Mouse (Mus musculus) gastrocnemius, adult 2 months (tissue): ENCODE measurements around the gene Pomt2. TPM values are rescaled to one million over a fixed set of nuclear protein-coding genes. Genes with fewer than 3 reads are reported as not detected.

ENCODE experiments used
- DNase-seq: peaks from one replicate; pipeline ENCODE4 v3.0.0; 2022
- H3K27ac ChIP-seq: fragments of 200-600 bp; 2 replicates; pipeline ENCODE4 v1.8.1; 2022; ENCODE audit warnings: mild to moderate bottlenecking
- H3K4me3 ChIP-seq: fragments of 200-600 bp; 2 replicates; pipeline ENCODE4 v1.8.1; 2022; ENCODE audit warnings: mild to moderate bottlenecking, moderate library complexity
- CTCF ChIP-seq: fragments of 200-600 bp; IDR thresholded peaks from 2 replicates; pipeline ENCODE4 v1.8.1; 2022; ENCODE audit warnings: antibody characterized with exemption, mild to moderate bottlenecking, moderate library complexity
- intact Hi-C: fragments of 180-260 bp; cut with DNase I; formaldehyde crosslinking; loops from one replicate; pipeline ENCODE4 v1.15.1; 2025
- total RNA-seq, 2 experiments: library from RNA; stranded (reverse); gene quantifications; 2 replicates each; pipeline ENCODE4 v1.2.3; 2021

Gene Pomt2
- total RNA-seq, 2 experiments from 2014 or later: 6.2 to 6.3 TPM

- intact Hi-C loops: no loop called here
- no peak overlapping the region for H3K27ac ChIP-seq
- DNase-seq: no peak
- no peak overlapping the region for H3K4me3 ChIP-seq
- TF ChIP-seq CTCF: no peak
Measured at GRCm38 (mm10) chr12:87070520-87070919, 77.2 kb downstream of the Pomt2 start.

GRCm38 (mm10) chr12:87066429-87066828 lies 81.3 kb downstream of the Pomt2 start:
- TF ChIP-seq CTCF: no peak
- H3K4me3 ChIP-seq: no peak overlapping the region
- no peak overlapping the region for H3K27ac ChIP-seq
- intact Hi-C loops: no loop called here
- no peak for DNase-seq

GRCm38 (mm10) chr12:87065446-87065845 lies 82.3 kb downstream of the Pomt2 start:
- no peak overlapping the region for H3K4me3 ChIP-seq
- TF ChIP-seq CTCF: no peak
- intact Hi-C loops: no loop called here
- no peak overlapping the region for H3K27ac ChIP-seq
- no peak for DNase-seq

- intact Hi-C loops: no loop called here
- no peak for DNase-seq
- no peak for TF ChIP-seq CTCF
- no peak overlapping the region for H3K4me3 ChIP-seq
- no peak overlapping the region for H3K27ac ChIP-seq
Measured at GRCm38 (mm10) chr12:87057066-87057465, 90.7 kb downstream of the Pomt2 start.

Other genes with a start within 250 kb of the Pomt2 start
- gene Cipc, start 200.9 kb downstream of the Pomt2 start, total RNA-seq: 10 to 100 TPM; 32.2 to 33.8 TPM
- not detected for gene Zdhhc22, start 157.5 kb downstream of the Pomt2 start, total RNA-seq
- gene Tmem63c, start 126.6 kb downstream of the Pomt2 start, total RNA-seq: not detected
- gene Ngb, start 45.4 kb downstream of the Pomt2 start, total RNA-seq: under 1 TPM; 0.14 to 0.20 TPM
- 10 to 100 TPM; 33.1 to 40.2 TPM for gene Gstz1, start 803 bp downstream of the Pomt2 start, total RNA-seq
- gene Samd15, start 51.8 kb upstream of the Pomt2 start, total RNA-seq: not detected
- gene Tmed8, start 52.5 kb upstream of the Pomt2 start, total RNA-seq: 1 to 10 TPM; 1.6 to 2.2 TPM
- gene Noxred1, start 90.8 kb upstream of the Pomt2 start, total RNA-seq: 1 to 10 TPM in 1 of 2 experiments, under 1 TPM in 1; 0.26 to 1.1 TPM
- 1 to 10 TPM; 7.3 to 9.5 TPM for gene Vipas39, start 118.3 kb upstream of the Pomt2 start, total RNA-seq
- gene Ahsa1, start 118.5 kb upstream of the Pomt2 start, total RNA-seq: 100 to 1,000 TPM; 120 to 154 TPM
- not detected for gene Ism2, start 151.7 kb upstream of the Pomt2 start, total RNA-seq
- 1 to 10 TPM; 6.4 to 8.5 TPM for gene Sptlc2, start 240.4 kb upstream of the Pomt2 start, total RNA-seq